Mouse (Mus musculus): ENCODE results near the gene Kdelr1.

DNA sequence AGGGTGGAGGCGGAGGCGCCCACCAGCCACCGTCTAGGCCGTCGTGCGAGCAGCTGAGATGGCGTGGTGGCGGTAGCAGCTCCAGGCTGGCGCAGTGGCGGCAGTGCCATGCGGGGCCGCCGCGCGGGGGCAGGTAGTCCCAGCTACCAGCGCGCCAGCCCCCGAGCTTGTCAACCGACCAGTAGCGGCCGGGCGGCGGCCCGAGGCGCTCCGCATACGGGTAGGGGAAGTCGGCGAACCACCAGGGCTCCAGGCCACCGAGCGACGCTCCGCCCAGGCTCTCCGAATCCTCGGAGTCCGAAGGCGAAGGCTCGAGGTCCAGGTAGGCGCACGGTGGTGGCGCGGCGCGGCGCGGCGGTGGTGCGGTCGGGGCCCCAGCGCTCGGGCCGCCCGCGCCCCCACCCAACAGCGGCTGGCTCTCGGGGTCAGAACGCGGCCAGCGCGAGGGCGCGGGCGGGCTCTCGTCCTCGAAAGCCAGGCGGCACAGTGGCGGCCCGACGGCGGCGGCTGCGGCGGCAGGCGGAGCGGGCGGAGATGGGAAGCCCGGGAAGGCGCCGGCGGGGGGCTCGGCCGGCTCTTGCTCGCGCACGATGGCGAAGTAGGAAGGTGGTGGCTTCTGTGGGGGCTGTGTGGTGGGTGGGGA is 39.3 kb upstream of the Kdelr1 start:
- no peak for TF ChIP-seq EP300 (IDR thresholded peaks at IDR 0.05; ENCODE audit: low read depth)
- no peak for TF ChIP-seq CTCF (IDR thresholded peaks at IDR 0.05; ENCODE audit: low read depth)

Measured in heart, postnatal 0 days (tissue).